ENCODE assay signal across 13 mouse cellular contexts in genomic region chr1:152614743-152615380, GRCm38 (mm10).
A peak's percentile ranks its signal among the peaks of the same experiment; 100 is the strongest.
DNase-seq lines count a peak whose midpoint lies in the region; ATAC-seq and TF ChIP-seq lines count a peak whose summit lies in the region.
"Had no signal": no experiment of that assay in that cellular context is flagged by ENCODE, and none has a peak within 500 bp of the region (broad histone marks: within the 10 kb centered on the region; RNA-seq: fewer than 3 reads in every experiment).

No protein-coding gene starts in this region.

- TF ChIP-seq POLR2A in heart, adult 2 months (IDR thresholded peaks at IDR 0.05; ENCODE audit: insufficient read depth, low read depth, low read length): no peak

- intact Hi-C loops in heart, adult 2 months (cut with DNase I): no loop called here

- peaks cover 5% of the 10 kb centered on the region for H3K79me2 ChIP-seq in heart, adult 2 months (replicated peaks; ENCODE audit: control insufficient read depth, insufficient read depth, low read length)

- peaks cover 53% of the 10 kb centered on the region for H3K4me1 ChIP-seq in heart, adult 2 months (ENCODE audit: control insufficient read depth, insufficient read depth, low read length)
- H3K4me1 ChIP-seq in heart, embryonic 11.5 days (ENCODE audit: control insufficient read depth, insufficient read depth, low read length): peaks cover 87% of the 10 kb centered on the region
- peaks cover 34% of the 10 kb centered on the region for H3K4me1 ChIP-seq in lung, embryonic 16.5 days (replicated peaks; ENCODE audit: control insufficient read depth, insufficient read depth, low read length)
- H3K4me1 ChIP-seq in kidney, embryonic 14.5 days (ENCODE audit: control insufficient read depth, insufficient read depth, low read length): peaks cover 51% of the 10 kb centered on the region
- peaks cover 44% of the 10 kb centered on the region for H3K4me1 ChIP-seq in liver, embryonic 16.5 days (ENCODE audit: control insufficient read depth, low read depth, low read length)

- H3K9me3 ChIP-seq in heart, embryonic 11.5 days (replicated peaks; ENCODE audit: control insufficient read depth, low read length): no peaks in the 10 kb centered on the region
- H3K9me3 ChIP-seq in lung, embryonic 16.5 days (ENCODE audit: control insufficient read depth, low read length): no peaks in the 10 kb centered on the region; the same call in 1 of the 2 replicates
- H3K9me3 ChIP-seq in kidney, embryonic 14.5 days (ENCODE audit: control insufficient read depth, low read length): no peaks in the 10 kb centered on the region
- peaks cover 3% of the 10 kb centered on the region; the same call in 1 of the 2 replicates for H3K9me3 ChIP-seq in liver, embryonic 16.5 days (replicated peaks; ENCODE audit: control insufficient read depth, low read length)
- H3K9me3 ChIP-seq: limb, embryonic 15.5 days had no signal

- TF ChIP-seq CTCF in heart, adult 2 months (IDR thresholded peaks at IDR 0.05): no peak

- WGBS in heart, adult 2 months: 32% methylated on average over 7 of the region's 7 CpGs
- 67% methylated on average over 7 of the region's 7 CpGs for WGBS in heart, embryonic 11.5 days (ENCODE audit: insufficient replicate concordance)
- WGBS in lung, embryonic 16.5 days: 53% methylated on average over 7 of the region's 7 CpGs
- 63% methylated on average over 7 of the region's 7 CpGs for WGBS in kidney, embryonic 14.5 days
- WGBS in liver, embryonic 16.5 days (ENCODE audit: insufficient replicate concordance): 41% methylated on average over 7 of the region's 7 CpGs

- no peak overlapping the region for H3K4me2 ChIP-seq in heart, embryonic 11.5 days
- no peak overlapping the region for H3K4me2 ChIP-seq in lung, embryonic 16.5 days (ENCODE audit: low read depth, low read length)
- no peak overlapping the region for H3K4me2 ChIP-seq in kidney, embryonic 14.5 days (replicated peaks; ENCODE audit: low read depth, low read length)
- peak overlapping the region; percentile 28 for H3K4me2 ChIP-seq in liver, embryonic 16.5 days (ENCODE audit: low read depth, low read length)
- H3K4me2 ChIP-seq: limb, embryonic 15.5 days had no signal

- TF ChIP-seq EP300 in heart, adult 2 months (IDR thresholded peaks at IDR 0.05; ENCODE audit: insufficient read depth, low read depth, low read length): no peak

- ATAC-seq in heart, embryonic 11.5 days (replicated peaks; ENCODE audit: insufficient number of reproducible peaks, low FRiP score, low TSS enrichment): no peak
- no peak for ATAC-seq in lung, embryonic 16.5 days (ENCODE audit: low read depth)
- no peak for ATAC-seq in kidney, embryonic 14.5 days (ENCODE audit: low FRiP score, low TSS enrichment)
- ATAC-seq in liver, embryonic 16.5 days (ENCODE audit: low read depth): peak; percentile 70
- ATAC-seq: hindbrain, embryonic 16.5 days had no signal

- peak overlapping the region; percentile 25; the same call in 1 of the 2 replicates for H3K9ac ChIP-seq in heart, adult 2 months (ENCODE audit: low read depth, low read length)
- H3K9ac ChIP-seq in heart, embryonic 11.5 days (ENCODE audit: low read depth, low read length): no peak overlapping the region
- no peak overlapping the region for H3K9ac ChIP-seq in lung, embryonic 16.5 days (ENCODE audit: low read length)
- H3K9ac ChIP-seq in kidney, embryonic 14.5 days (ENCODE audit: low read depth, low read length): no peak overlapping the region
- no peak overlapping the region; the same call in 1 of the 2 replicates for H3K9ac ChIP-seq in liver, embryonic 16.5 days (ENCODE audit: low read depth, low read length)
- H3K9ac ChIP-seq: limb, embryonic 15.5 days had no signal

- no peak for DNase-seq in heart, adult 2 months
- no peak for DNase-seq in lung, postnatal 25 days (ENCODE audit: low spot score)
- DNase-seq in frontal cortex, postnatal 25 days (ENCODE audit: low spot score in 2 of 2): no peak
- no peak for DNase-seq in right cerebral cortex, adult 2 months (ENCODE audit: low spot score in 2 of 2)
- DNase-seq: B cell, adult 2 months; midbrain, embryonic 14.5 days had no signal

- peaks cover 57% of the 10 kb centered on the region for H3K36me3 ChIP-seq in heart, adult 2 months (ENCODE audit: control insufficient read depth, insufficient read depth, low read length)
- peaks cover 8% of the 10 kb centered on the region; the same call in 1 of the 2 replicates for H3K36me3 ChIP-seq in heart, embryonic 11.5 days (ENCODE audit: control insufficient read depth, insufficient read depth, low read length)
- H3K36me3 ChIP-seq in lung, embryonic 16.5 days (ENCODE audit: control insufficient read depth, insufficient read depth, low read length): no peaks in the 10 kb centered on the region; the same call in 1 of the 2 replicates
- peaks cover 6% of the 10 kb centered on the region; the same call in 1 of the 2 replicates for H3K36me3 ChIP-seq in kidney, embryonic 14.5 days (ENCODE audit: control insufficient read depth, insufficient read depth, low read length)
- H3K36me3 ChIP-seq in liver, embryonic 16.5 days (ENCODE audit: control insufficient read depth, insufficient read depth): no peaks in the 10 kb centered on the region

- no peak overlapping the region for H3K4me3 ChIP-seq in heart, adult 2 months
- no peak overlapping the region for H3K4me3 ChIP-seq in heart, embryonic 11.5 days (ENCODE audit: low read depth, low read length)
- no peak overlapping the region for H3K4me3 ChIP-seq in lung, embryonic 16.5 days (ENCODE audit: low read length)
- H3K4me3 ChIP-seq in kidney, embryonic 14.5 days (ENCODE audit: low read length): no peak overlapping the region
- H3K4me3 ChIP-seq in liver, embryonic 16.5 days (ENCODE audit: low read depth, low read length): 0 out of 2 replicates have a peak overlapping the region, but pooled peaks have one; percentile 10
- H3K4me3 ChIP-seq: erythroblast, embryonic 14.5 days; limb, embryonic 15.5 days had no signal

- H3K27ac ChIP-seq in heart, adult 2 months: peak overlapping the region; percentile 73
- H3K27ac ChIP-seq in heart, embryonic 11.5 days (ENCODE audit: low read depth, low read length): no peak overlapping the region
- H3K27ac ChIP-seq in lung, embryonic 16.5 days (ENCODE audit: low read length): peak overlapping the region; percentile 41
- 0 out of 2 replicates have a peak overlapping the region, but pooled peaks have one; percentile 47 for H3K27ac ChIP-seq in kidney, embryonic 14.5 days (ENCODE audit: low read depth, low read length)
- H3K27ac ChIP-seq in liver, embryonic 16.5 days (ENCODE audit: low read length): peak overlapping the region; percentile 86
- H3K27ac ChIP-seq: limb, embryonic 15.5 days had no signal

- H3K27me3 ChIP-seq in heart, adult 2 months (ENCODE audit: control insufficient read depth, insufficient read depth, low read length): no peaks in the 10 kb centered on the region
- H3K27me3 ChIP-seq in heart, embryonic 11.5 days (ENCODE audit: control insufficient read depth, insufficient read depth, low read length): no peaks in the 10 kb centered on the region
- no peaks in the 10 kb centered on the region for H3K27me3 ChIP-seq in lung, embryonic 16.5 days (ENCODE audit: control insufficient read depth, insufficient read depth, low read depth, low read length)
- no peaks in the 10 kb centered on the region for H3K27me3 ChIP-seq in kidney, embryonic 14.5 days (ENCODE audit: control insufficient read depth, insufficient read depth, low read length)
- H3K27me3 ChIP-seq in liver, embryonic 16.5 days (ENCODE audit: control insufficient read depth, insufficient read depth, low read depth, low read length): peaks cover 2% of the 10 kb centered on the region; the same call in 1 of the 2 replicates
- H3K27me3 ChIP-seq: limb, embryonic 15.5 days had no signal
